Mouse (Mus musculus) heart, postnatal 25 days (tissue): ENCODE data around the gene Kalrn. TPM values are rescaled to one million over a fixed set of nuclear protein-coding genes. Genes with fewer than 3 reads are reported as not detected.
A peak's percentile ranks its signal among the peaks of the same experiment; 100 is the strongest.
"Not testable (repeated sequence)": the region's sequence is repeated elsewhere in the genome, so short reads cannot be mapped to it uniquely, and the experiment has no call there.

ENCODE experiments used
- DNase-seq: peaks from one replicate; pipeline ENCODE4 v3.0.0; 2022; ENCODE audit warnings: low spot score
- intact Hi-C: fragments of 180-260 bp; cut with DNase I; formaldehyde crosslinking; loops from one replicate; pipeline ENCODE4 v1.15.1; 2025
- total RNA-seq, 2 experiments: library from RNA; stranded (reverse); gene quantifications; 2 replicates each; pipeline ENCODE4 v1.2.3; 2021

Gene Kalrn
- total RNA-seq, 2 experiments from 2014 or later: 26.6 to 31.3 TPM

GRCm38 (mm10) chr16:34329431-34329873, 243.9 kb downstream of the Kalrn start:
- no peak for DNase-seq
- intact Hi-C loops: no loop called here

- DNase-seq: no peak
- intact Hi-C loops: no loop called here
Observed at GRCm38 (mm10) chr16:34327890-34328289, 245.4 kb downstream of the Kalrn start.

GRCm38 (mm10) chr16:34325869-34326268, 247.5 kb downstream of the Kalrn start:
- intact Hi-C loops: no loop called here
- no peak for DNase-seq

GRCm38 (mm10) chr16:34325161-34325560, 248.2 kb downstream of the Kalrn start:
- intact Hi-C loops: no loop called here

GRCm38 (mm10) chr16:34324735-34325134, 248.6 kb downstream of the Kalrn start:
- no peak for DNase-seq
- intact Hi-C loops: no loop called here

More at GRCm38 (mm10) chr16:34325161-34325560, 248.2 kb downstream of the Kalrn start:
- no peak for DNase-seq

GRCm38 (mm10) chr16:34323496-34323895, 249.8 kb downstream of the Kalrn start:
- intact Hi-C loops: no loop called here
- no peak for DNase-seq

GRCm38 (mm10) chr16:34322546-34322945, 250.8 kb downstream of the Kalrn start:
- peak; percentile 70 for DNase-seq
- intact Hi-C loops: no loop called here

GRCm38 (mm10) chr16:34321066-34321790, 252.1 kb downstream of the Kalrn start:
- no peak for DNase-seq
- intact Hi-C loops: no loop called here

- DNase-seq: peak; percentile 22
- intact Hi-C loops: no loop called here
Observed at GRCm38 (mm10) chr16:34320023-34320800, 253.1 kb downstream of the Kalrn start.

GRCm38 (mm10) chr16:34317110-34317509, 256.2 kb downstream of the Kalrn start:
- no peak for DNase-seq
- intact Hi-C loops: no loop called here

GRCm38 (mm10) chr16:34316253-34316652, 257.1 kb downstream of the Kalrn start:
- intact Hi-C loops: no loop called here
- DNase-seq: no peak

- intact Hi-C loops: no loop called here
Observed at GRCm38 (mm10) chr16:34314071-34314470, 259.3 kb downstream of the Kalrn start.

GRCm38 (mm10) chr16:34311577-34311976, 261.8 kb downstream of the Kalrn start:
- DNase-seq: no peak
- intact Hi-C loops: no loop called here

More at GRCm38 (mm10) chr16:34314071-34314470, 259.3 kb downstream of the Kalrn start:
- DNase-seq: no peak

- intact Hi-C loops: no loop called here
Observed at GRCm38 (mm10) chr16:34310363-34310762, 263.0 kb downstream of the Kalrn start.

GRCm38 (mm10) chr16:34308324-34308723, 265.0 kb downstream of the Kalrn start:
- intact Hi-C loops: no loop called here

More at GRCm38 (mm10) chr16:34310363-34310762, 263.0 kb downstream of the Kalrn start:
- DNase-seq: no peak

GRCm38 (mm10) chr16:34307458-34307857, 265.9 kb downstream of the Kalrn start:
- no peak for DNase-seq
- intact Hi-C loops: no loop called here

More at GRCm38 (mm10) chr16:34308324-34308723, 265.0 kb downstream of the Kalrn start:
- DNase-seq: no peak

- DNase-seq: no peak
- intact Hi-C loops: loop anchor here (2.0 kb wide), 1 partner anchor 299 kb away; no protein-coding TSS in a partner anchor
Observed at GRCm38 (mm10) chr16:34305586-34305985, 267.7 kb downstream of the Kalrn start.

GRCm38 (mm10) chr16:34303818-34304217, 269.5 kb downstream of the Kalrn start:
- intact Hi-C loops: loop anchor here (2.0 to 5.0 kb wide), 3 partner anchors 223 to 398 kb away; no protein-coding TSS in a partner anchor
- DNase-seq: not testable (repeated sequence)

GRCm38 (mm10) chr16:34302503-34302902, 270.8 kb downstream of the Kalrn start:
- DNase-seq: no peak
- intact Hi-C loops: loop anchor here (5.0 kb wide), 2 partner anchors 225 to 400 kb away; no protein-coding TSS in a partner anchor

GRCm38 (mm10) chr16:34302063-34302462, 271.3 kb downstream of the Kalrn start:
- intact Hi-C loops: loop anchor here (5.0 kb wide), 2 partner anchors 225 to 400 kb away; no protein-coding TSS in a partner anchor
- DNase-seq: no peak

- intact Hi-C loops: no loop called here
- no peak for DNase-seq
Observed at GRCm38 (mm10) chr16:34299226-34299625, 274.1 kb downstream of the Kalrn start.
